Mouse (Mus musculus): ENCODE measurements around the gene Lap3. TPM values are rescaled to one million over a fixed set of nuclear protein-coding genes. Genes with fewer than 3 reads are reported as not detected.
A peak's percentile ranks its signal among the peaks of the same experiment; 100 is the strongest.

Gene Lap3
- polyA plus RNA-seq, 1 experiment = 14.7 TPM

DNA sequence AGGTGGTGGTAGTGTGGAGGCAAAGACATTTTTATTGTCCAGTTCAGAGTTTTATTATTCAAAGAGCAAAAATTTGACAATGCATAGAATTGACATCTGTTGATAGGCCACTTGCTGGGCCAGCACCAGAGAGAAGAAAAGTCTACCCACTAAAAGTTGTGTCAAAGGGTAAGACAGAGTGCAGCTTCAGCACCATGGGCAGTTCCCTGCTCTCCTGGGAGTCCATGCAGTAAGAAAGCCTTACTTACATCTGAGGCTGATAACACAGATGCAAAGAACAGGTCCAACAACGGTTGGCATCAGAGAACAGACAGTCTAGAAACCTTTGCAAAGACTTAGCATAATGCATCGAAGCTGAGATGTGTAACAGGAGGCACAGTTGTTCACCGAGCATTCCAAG is 36.5 kb downstream of the Lap3 start:
- H3K4me3 ChIP-seq (ENCODE audit: control insufficient read depth, low read depth, low read length) = no peak overlapping the region
- H3K27ac ChIP-seq (ENCODE audit: control insufficient read depth, insufficient read depth, low read depth, low read length) = no peak overlapping the region
- H3K4me1 ChIP-seq (ENCODE audit: control insufficient read depth, insufficient read depth, low read length) = no peaks in the 10 kb centered on the region; the same call in 1 of the 2 replicates
- no peaks in the 10 kb centered on the region for H3K27me3 ChIP-seq (ENCODE audit: control insufficient read depth, insufficient read depth, low read length)
- peaks cover 3% of the 10 kb centered on the region for H3K36me3 ChIP-seq (ENCODE audit: control insufficient read depth, insufficient read depth, low read length)
- no peak for TF ChIP-seq POLR2A (IDR thresholded peaks at IDR 0.05; ENCODE audit: control insufficient read depth, low read depth, low read length)
- no peak for TF ChIP-seq CTCF (IDR thresholded peaks at IDR 0.05; ENCODE audit: control insufficient read depth, insufficient read depth, insufficient replicate concordance, low read depth, low read length)

DNA sequence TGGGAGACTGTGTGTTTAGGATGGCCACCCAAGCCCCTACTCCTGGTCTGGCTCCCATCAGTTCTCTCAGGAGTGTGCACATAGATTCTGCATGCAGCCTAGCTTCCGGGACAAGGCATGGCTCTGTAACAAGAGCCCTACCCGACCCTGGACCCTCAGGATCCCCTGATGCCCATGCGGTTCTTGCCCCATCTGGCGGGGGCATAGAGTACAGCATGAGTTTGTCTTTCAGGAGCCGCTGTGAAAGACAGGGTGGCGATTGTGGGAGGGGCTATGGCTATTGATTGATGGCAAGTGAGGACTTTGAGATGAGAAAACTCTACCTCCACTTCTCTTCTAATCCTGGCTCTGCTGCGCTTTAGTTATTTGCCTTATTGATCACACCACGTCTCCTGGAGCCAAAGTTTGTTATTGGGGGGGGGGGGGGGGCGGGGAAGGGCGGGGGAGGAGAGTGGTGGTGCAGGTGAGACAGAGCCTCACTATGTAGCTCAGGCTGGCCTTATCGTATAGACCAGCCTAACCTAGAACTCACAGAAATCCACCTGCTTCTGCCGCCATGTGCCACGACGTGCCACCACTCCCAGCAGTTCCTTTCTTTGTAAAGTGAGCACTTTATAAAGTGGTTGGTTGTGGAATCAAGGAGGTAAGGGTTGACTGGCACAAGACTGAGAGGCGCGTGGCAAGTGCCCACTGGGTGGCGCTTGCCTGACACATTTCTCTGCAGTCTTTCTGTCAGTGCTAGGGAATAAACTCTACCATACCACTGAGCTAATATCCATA is 41.3 kb downstream of the Lap3 start:
- H3K36me3 ChIP-seq (ENCODE audit: control insufficient read depth, insufficient read depth, low read length) = no peaks in the 10 kb centered on the region
- no peaks in the 10 kb centered on the region for H3K27me3 ChIP-seq (ENCODE audit: control insufficient read depth, insufficient read depth, low read length)
- TF ChIP-seq POLR2A (IDR thresholded peaks at IDR 0.05; ENCODE audit: control insufficient read depth, low read depth, low read length) (no peak), CTCF (IDR thresholded peaks at IDR 0.05; ENCODE audit: control insufficient read depth, insufficient read depth, insufficient replicate concordance, low read depth, low read length) (peak; percentile 42; the same call in 1 of the 2 replicates)
- no peak overlapping the region for H3K4me3 ChIP-seq (ENCODE audit: control insufficient read depth, low read depth, low read length)
- H3K4me1 ChIP-seq (ENCODE audit: control insufficient read depth, insufficient read depth, low read length) = no peaks in the 10 kb centered on the region; the same call in 1 of the 2 replicates
- no peak overlapping the region for H3K27ac ChIP-seq (ENCODE audit: control insufficient read depth, insufficient read depth, low read depth, low read length)

DNA sequence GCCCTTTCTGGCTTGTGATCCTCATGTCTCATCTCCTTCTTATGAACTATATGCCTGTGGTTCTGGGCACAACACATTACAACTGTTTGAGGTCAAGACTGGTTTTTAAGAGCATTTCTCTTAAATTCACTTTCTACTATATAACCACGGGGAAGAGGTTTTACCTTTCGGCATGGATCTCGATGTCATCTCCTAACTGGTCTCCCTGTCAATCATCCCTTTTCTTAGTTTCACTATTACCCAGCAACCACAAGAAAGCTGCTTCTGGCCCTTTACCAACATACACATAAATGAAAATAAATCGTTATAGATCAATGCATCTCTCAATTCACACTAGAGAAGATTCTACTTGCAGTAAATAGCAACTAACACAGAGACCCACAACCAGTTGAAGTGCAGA is 42.0 kb downstream of the Lap3 start:
- H3K4me1 ChIP-seq (ENCODE audit: control insufficient read depth, insufficient read depth, low read length) = no peaks in the 10 kb centered on the region; the same call in 1 of the 2 replicates
- H3K27ac ChIP-seq (ENCODE audit: control insufficient read depth, insufficient read depth, low read depth, low read length) = no peak overlapping the region
- no peaks in the 10 kb centered on the region for H3K27me3 ChIP-seq (ENCODE audit: control insufficient read depth, insufficient read depth, low read length)
- H3K36me3 ChIP-seq (ENCODE audit: control insufficient read depth, insufficient read depth, low read length) = no peaks in the 10 kb centered on the region
- TF ChIP-seq CTCF (IDR thresholded peaks at IDR 0.05; ENCODE audit: control insufficient read depth, insufficient read depth, insufficient replicate concordance, low read depth, low read length) (no peak), POLR2A (IDR thresholded peaks at IDR 0.05; ENCODE audit: control insufficient read depth, low read depth, low read length) (no peak)
- no peak overlapping the region for H3K4me3 ChIP-seq (ENCODE audit: control insufficient read depth, low read depth, low read length)

DNA sequence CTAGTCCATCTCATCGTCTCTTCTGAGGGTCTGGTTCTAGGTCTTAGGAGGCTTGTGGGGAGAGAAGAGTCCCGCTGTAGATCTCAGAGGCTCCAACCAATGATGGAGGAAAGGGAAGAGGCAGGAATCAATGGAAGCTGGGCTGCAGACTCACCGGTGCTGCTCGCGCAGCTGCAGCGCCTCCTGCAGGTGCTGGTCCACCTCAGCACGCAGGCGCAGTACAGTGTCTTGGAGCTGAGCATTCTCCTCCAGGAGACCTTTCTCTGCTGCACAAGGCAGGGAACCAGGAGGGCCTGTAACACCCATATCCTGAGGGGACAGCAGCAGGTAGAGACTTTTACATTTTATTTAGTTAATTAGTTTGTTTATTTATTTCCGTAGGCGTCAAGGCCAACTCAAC is 46.3 kb downstream of the Lap3 start:
- Histone ChIP-seq H3K4me1 (ENCODE audit: control insufficient read depth, insufficient read depth, low read length) (no peaks in the 10 kb centered on the region; the same call in 1 of the 2 replicates), H3K36me3 (ENCODE audit: control insufficient read depth, insufficient read depth, low read length) (no peaks in the 10 kb centered on the region), H3K27ac (ENCODE audit: control insufficient read depth, insufficient read depth, low read depth, low read length) (no peak overlapping the region), H3K27me3 (ENCODE audit: control insufficient read depth, insufficient read depth, low read length) (no peaks in the 10 kb centered on the region), H3K4me3 (ENCODE audit: control insufficient read depth, low read depth, low read length) (peak overlapping the region; percentile 23; the same call in 1 of the 2 replicates)
- TF ChIP-seq CTCF (IDR thresholded peaks at IDR 0.05; ENCODE audit: control insufficient read depth, insufficient read depth, insufficient replicate concordance, low read depth, low read length) = peak; percentile 58; the same call in 1 of the 2 replicates
- no peak for TF ChIP-seq POLR2A (IDR thresholded peaks at IDR 0.05; ENCODE audit: control insufficient read depth, low read depth, low read length)

GRCm38 (mm10) chr5:45543374-45543773 is 50.2 kb downstream of the Lap3 start:
- TF ChIP-seq CTCF (IDR thresholded peaks at IDR 0.05; ENCODE audit: control insufficient read depth, insufficient read depth, insufficient replicate concordance, low read depth, low read length) (no peak), POLR2A (IDR thresholded peaks at IDR 0.05; ENCODE audit: control insufficient read depth, low read depth, low read length) (no peak)
- Histone ChIP-seq H3K4me1 (ENCODE audit: control insufficient read depth, insufficient read depth, low read length) (no peaks in the 10 kb centered on the region; the same call in 1 of the 2 replicates), H3K27ac (ENCODE audit: control insufficient read depth, insufficient read depth, low read depth, low read length) (no peak overlapping the region), H3K36me3 (ENCODE audit: control insufficient read depth, insufficient read depth, low read length) (no peaks in the 10 kb centered on the region), H3K4me3 (ENCODE audit: control insufficient read depth, low read depth, low read length) (no peak overlapping the region), H3K27me3 (ENCODE audit: control insufficient read depth, insufficient read depth, low read length) (no peaks in the 10 kb centered on the region)

DNA sequence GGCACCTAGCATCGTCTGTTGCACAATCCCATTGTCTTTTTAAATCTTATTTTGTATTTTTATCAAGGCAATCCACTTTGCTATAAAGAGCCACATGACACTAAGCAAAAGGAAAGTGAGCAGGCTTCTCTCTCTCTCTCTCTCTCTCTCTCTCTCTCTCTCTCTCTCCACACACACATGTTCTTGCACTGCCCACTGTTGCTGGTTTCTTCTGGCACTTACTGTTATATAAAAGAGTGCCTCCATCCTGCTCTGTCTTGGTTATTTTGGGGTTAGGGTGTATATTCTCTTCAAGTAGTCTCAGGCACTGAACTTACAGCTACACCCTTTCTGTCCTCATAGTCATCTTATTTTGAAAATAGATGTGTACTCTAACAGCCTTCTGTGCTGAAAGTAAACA is 56.4 kb downstream of the Lap3 start:
- TF ChIP-seq POLR2A (IDR thresholded peaks at IDR 0.05; ENCODE audit: control insufficient read depth, low read depth, low read length) = no peak
- TF ChIP-seq CTCF (IDR thresholded peaks at IDR 0.05; ENCODE audit: control insufficient read depth, insufficient read depth, insufficient replicate concordance, low read depth, low read length) = no peak
- Histone ChIP-seq H3K27me3 (ENCODE audit: control insufficient read depth, insufficient read depth, low read length) (no peaks in the 10 kb centered on the region), H3K4me3 (ENCODE audit: control insufficient read depth, low read depth, low read length) (no peak overlapping the region), H3K27ac (ENCODE audit: control insufficient read depth, insufficient read depth, low read depth, low read length) (no peak overlapping the region), H3K4me1 (ENCODE audit: control insufficient read depth, insufficient read depth, low read length) (no peaks in the 10 kb centered on the region), H3K36me3 (ENCODE audit: control insufficient read depth, insufficient read depth, low read length) (no peaks in the 10 kb centered on the region)

Other genes starting within 250 kb of the Lap3 start
- gene Qdpr, start 43.1 kb upstream of the Lap3 start, polyA plus RNA-seq (2012; rRNA removed) = 17.0 and 21.6 TPM in 2 replicates
- gene Clrn2, start 39.6 kb upstream of the Lap3 start, polyA plus RNA-seq (2012; rRNA removed) = not detected in 2 replicates
- 260 and 277 TPM in 2 replicates for gene Med28, start 26.9 kb downstream of the Lap3 start, polyA plus RNA-seq (2012; rRNA removed)
- 0.21 and 0.30 TPM in 2 replicates for gene Fam184b, start 146.2 kb downstream of the Lap3 start, polyA plus RNA-seq (2012; rRNA removed)
- gene Ncapg, start 176.5 kb downstream of the Lap3 start, polyA plus RNA-seq (2012; rRNA removed) = 6.0 and 7.3 TPM in 2 replicates